Mouse (Mus musculus): ENCODE measurements at regions not wholly inside any gene's neighbourhood (a gene's known extent, or its start where the extent isn't known, plus 50 kb on each side); places are given as distances from the start of the nearest gene placed in this dataset.

DNA sequence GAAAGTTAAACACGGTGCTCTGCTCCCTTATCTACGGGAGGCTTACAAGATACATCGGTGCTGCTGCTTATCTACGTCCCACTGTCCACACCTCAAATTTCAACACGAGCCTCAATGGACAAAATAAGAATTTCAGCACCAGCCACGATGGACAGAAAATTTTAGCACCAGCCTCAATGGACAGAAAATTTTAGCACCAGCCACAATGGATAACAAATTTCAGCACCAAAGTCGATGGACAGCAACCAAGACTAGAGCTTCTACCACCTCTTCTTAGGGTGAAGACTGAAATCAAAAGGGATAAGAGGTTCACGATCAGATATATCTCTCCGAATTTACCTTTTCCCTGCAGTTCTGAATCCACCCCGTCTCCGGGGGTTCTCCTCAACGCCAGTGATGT, 387.7 kb upstream of the Brinp3 start:
- Histone ChIP-seq H3K4me1 (ENCODE audit: control insufficient read depth, insufficient read depth, low read length) (no peaks in the 10 kb centered on the region), H3K36me3 (replicated peaks; ENCODE audit: control insufficient read depth, insufficient read depth, low read depth, low read length) (no peaks in the 10 kb centered on the region), H3K27me3 (ENCODE audit: control insufficient read depth, insufficient read depth, low read length) (no peaks in the 10 kb centered on the region), H3K27ac (replicated peaks; ENCODE audit: low read depth, low read length) (no peak overlapping the region), H3K9me3 (replicated peaks; ENCODE audit: control insufficient read depth, low read length) (no peaks in the 10 kb centered on the region), H3K4me3 (ENCODE audit: low read depth, low read length) (no peak overlapping the region), H3K9ac (replicated peaks; ENCODE audit: low read length) (no peak overlapping the region), H3K4me2 (ENCODE audit: low read depth, low read length) (no peak overlapping the region)
- DNase-seq (ENCODE audit: low spot score) (peak; percentile 87), ATAC-seq (replicated peaks; ENCODE audit: insufficient number of reproducible peaks, low FRiP score, low TSS enrichment, low read depth) (no peak)
- WGBS: 84% methylated on average over 12 of the region's 12 CpGs

Measured in embryonic facial prominence, embryonic 11.5 days (tissue).